Mouse (Mus musculus) neural tube, embryonic 14.5 days (tissue): ENCODE measurements around the gene Herc4. TPM values are rescaled to one million over a fixed set of nuclear protein-coding genes. Genes with fewer than 3 reads are reported as not detected.

Experiments
- ATAC-seq: fragments of 200-750 bp; cut with Nextera tagmentation; 2 replicates; pipeline ENCODE4 v1.8.0; 2017; ENCODE audit warnings: low read depth, mild to moderate bottlenecking, moderate TSS enrichment, moderate library complexity
- H3K27ac ChIP-seq: fragments of 300-500 bp; sonication (generic); 2 replicates; pipeline ENCODE4 v1.5.1; 2014; ENCODE audit warnings: low read depth, mild to moderate bottlenecking, control low read depth, low read length, moderate library complexity, mixed read lengths
- H3K27me3 ChIP-seq: fragments of 300-500 bp; sonication (generic); 2 replicates; pipeline ENCODE4 v1.6.1; 2014; ENCODE audit warnings: low read length; ENCODE audit not compliant: control insufficient read depth, insufficient read depth
- H3K36me3 ChIP-seq: fragments of 300-500 bp; sonication (generic); 2 replicates; pipeline ENCODE4 v1.6.1; 2014; ENCODE audit warnings: low read length, mixed read lengths; ENCODE audit not compliant: control insufficient read depth, insufficient read depth
- H3K4me1 ChIP-seq: fragments of 300-500 bp; sonication (generic); 2 replicates; pipeline ENCODE4 v1.6.1; 2014; ENCODE audit warnings: low read length; ENCODE audit not compliant: control insufficient read depth, insufficient read depth
- H3K4me2 ChIP-seq: fragments of 300-500 bp; sonication (generic); 2 replicates; pipeline ENCODE4 v1.6.1; 2014; ENCODE audit warnings: mild to moderate bottlenecking, low read depth, low read length, control low read depth
- H3K4me3 ChIP-seq: fragments of 300-500 bp; sonication (generic); 2 replicates; pipeline ENCODE4 v1.5.1; 2014; ENCODE audit warnings: low read depth, low read length, control low read depth, mixed read lengths
- H3K9ac ChIP-seq: fragments of 300-500 bp; sonication (generic); replicated peaks from 2 replicates; pipeline ENCODE4 v1.6.1; 2014; ENCODE audit warnings: low read depth, mild to moderate bottlenecking, control low read depth, low read length, mixed read lengths
- H3K9me3 ChIP-seq: fragments of 300-500 bp; sonication (generic); 2 replicates; pipeline ENCODE4 v1.6.1; 2016; ENCODE audit warnings: low read length; ENCODE audit not compliant: control insufficient read depth
- WGBS: fragments of 180-500 bp; shearing (Covaris S2); extraction: QIAGEN DNeasy Blood & Tissue Kit; methylation state at CpG from one replicate; pipeline ENCODE4 v1.1.7; 2014; 5-methylcytosine and 5-hydroxymethylcytosine counted together
- polyA plus RNA-seq: library from polyadenylated mRNA; unstranded; fragments of >200 nt; fragmentation: Nextera tagmentation; extraction: Ambion mirVana; gene quantifications from 2 replicates; pipeline ENCODE4 v1.2.1, GENCODE M21; 2014

The Herc4 gene
- polyA plus RNA-seq, 1 experiment from 2014 or later, result 29.5 TPM

DNA sequence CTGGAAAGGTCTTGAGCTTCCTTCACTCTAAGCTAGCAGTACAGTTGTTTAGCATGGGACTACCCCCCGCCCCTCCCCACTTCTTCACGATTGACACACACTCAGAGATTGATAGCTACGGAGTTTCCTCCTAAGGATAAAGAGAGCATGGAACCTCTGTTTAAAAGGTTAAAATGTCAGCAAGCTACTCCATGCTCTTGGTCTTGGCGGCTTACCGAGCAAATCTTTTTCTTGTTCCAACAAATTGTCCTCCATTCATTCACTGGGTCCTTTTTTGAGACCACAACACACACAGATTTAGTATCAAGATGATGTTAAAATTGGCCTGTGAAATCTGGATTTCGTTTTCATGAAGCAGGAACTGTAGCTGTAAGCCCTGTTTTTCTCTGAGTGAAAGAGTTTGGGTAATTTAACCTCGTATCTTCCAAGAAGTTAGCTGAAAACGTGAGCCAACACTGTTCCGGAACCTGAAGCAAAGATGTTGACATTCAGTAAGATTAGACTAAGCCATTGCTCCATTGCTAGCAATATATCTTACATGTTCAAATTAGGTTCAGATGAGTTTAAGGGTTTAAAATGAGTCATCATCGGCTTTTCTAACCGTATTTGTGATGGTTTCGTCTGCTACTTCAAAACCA lies 693 bp upstream of the Herc4 start:
- Histone ChIP-seq H3K4me3 (peak overlapping the region; percentile 64), H3K27ac (no peak overlapping the region), H3K4me1 (peaks cover 12% of the 10 kb centered on the region), H3K27me3 (no peaks in the 10 kb centered on the region), H3K9me3 (no peaks in the 10 kb centered on the region), H3K36me3 (no peaks in the 10 kb centered on the region), H3K4me2 (peak overlapping the region; percentile 74), H3K9ac (peak overlapping the region; percentile 61)
- ATAC-seq, result no peak
- 30% methylated on average over 12 of the region's 12 CpGs for WGBS

GRCm38 (mm10) chr10:63244055-63244671 lies 553 bp downstream of the Herc4 start:
- H3K27ac ChIP-seq, result peak overlapping the region; percentile 85
- no peaks in the 10 kb centered on the region for H3K9me3 ChIP-seq
- ATAC-seq, result peak; percentile 81
- H3K27me3 ChIP-seq, result no peaks in the 10 kb centered on the region
- under 1% methylated on average over 40 of the region's 41 CpGs for WGBS
- H3K36me3 ChIP-seq, result no peaks in the 10 kb centered on the region
- peak overlapping the region; percentile 64 for H3K4me2 ChIP-seq
- H3K4me3 ChIP-seq, result peak overlapping the region; percentile 64
- H3K4me1 ChIP-seq, result peaks cover 12% of the 10 kb centered on the region
- peak overlapping the region; percentile 74 for H3K9ac ChIP-seq

GRCm38 (mm10) chr10:63244746-63245145 lies 1.1 kb downstream of the Herc4 start:
- no peak overlapping the region for H3K9ac ChIP-seq
- peak overlapping the region; percentile 64 for H3K4me3 ChIP-seq
- WGBS, result 15% methylated on average over 5 of the region's 5 CpGs
- H3K4me2 ChIP-seq, result peak overlapping the region; percentile 64
- no peaks in the 10 kb centered on the region for H3K9me3 ChIP-seq
- no peak overlapping the region for H3K27ac ChIP-seq
- no peaks in the 10 kb centered on the region for H3K36me3 ChIP-seq
- no peaks in the 10 kb centered on the region for H3K27me3 ChIP-seq
- peaks cover 12% of the 10 kb centered on the region for H3K4me1 ChIP-seq
- no peak for ATAC-seq

DNA sequence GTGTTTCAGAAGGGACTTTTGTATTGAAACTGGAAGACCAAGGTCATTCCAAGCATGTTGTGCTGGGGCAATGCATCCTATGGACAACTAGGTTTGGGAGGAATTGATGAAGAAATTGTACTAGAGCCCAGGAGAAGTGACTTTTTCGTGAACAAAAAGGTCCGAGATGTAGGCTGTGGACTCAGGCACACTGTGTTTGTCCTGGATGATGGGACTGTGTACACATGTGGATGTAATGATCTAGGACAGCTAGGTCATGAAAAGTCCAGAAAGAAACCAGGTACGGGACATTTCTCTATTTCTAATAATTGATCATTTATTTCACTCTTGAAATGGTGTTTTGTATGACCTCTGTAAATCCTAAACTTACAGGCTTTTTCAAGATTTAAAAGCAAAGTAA lies 2.2 kb downstream of the Herc4 start:
- H3K27me3 ChIP-seq, result no peaks in the 10 kb centered on the region
- H3K4me3 ChIP-seq, result no peak overlapping the region
- ATAC-seq, result no peak
- 94% methylated on average over 3 of the region's 3 CpGs for WGBS
- no peak overlapping the region for H3K9ac ChIP-seq
- no peaks in the 10 kb centered on the region for H3K9me3 ChIP-seq
- H3K4me2 ChIP-seq, result no peak overlapping the region
- H3K27ac ChIP-seq, result no peak overlapping the region
- peaks cover 12% of the 10 kb centered on the region for H3K4me1 ChIP-seq
- no peaks in the 10 kb centered on the region for H3K36me3 ChIP-seq

DNA sequence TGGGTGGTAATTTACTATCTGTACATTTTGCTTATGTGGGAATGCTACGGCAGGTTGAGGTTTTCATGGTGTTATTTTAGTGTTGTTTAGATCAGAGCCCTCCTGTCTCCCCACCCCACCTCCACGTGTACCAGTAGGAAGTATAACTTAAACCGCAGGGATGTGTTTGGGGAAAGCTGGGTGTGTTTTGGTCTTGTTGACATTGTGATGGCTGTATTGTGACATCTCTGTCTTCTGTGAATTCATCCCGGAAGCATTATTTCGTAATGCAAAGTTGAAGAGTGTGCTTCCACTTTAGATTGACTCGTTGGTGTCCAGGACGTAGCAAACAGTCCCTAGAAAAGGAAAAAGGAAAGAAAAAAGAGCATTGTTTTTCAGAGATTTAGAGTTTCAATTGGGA lies 3.8 kb downstream of the Herc4 start:
- H3K4me1 ChIP-seq, result peaks cover 11% of the 10 kb centered on the region
- no peak overlapping the region for H3K4me2 ChIP-seq
- H3K9ac ChIP-seq, result no peak overlapping the region
- ATAC-seq, result no peak
- H3K27ac ChIP-seq, result no peak overlapping the region
- no peaks in the 10 kb centered on the region for H3K9me3 ChIP-seq
- WGBS, result 95% methylated on average over 7 of the region's 7 CpGs
- no peaks in the 10 kb centered on the region for H3K27me3 ChIP-seq
- no peaks in the 10 kb centered on the region; the same call in none of the 2 replicates for H3K36me3 ChIP-seq
- H3K4me3 ChIP-seq, result no peak overlapping the region

DNA sequence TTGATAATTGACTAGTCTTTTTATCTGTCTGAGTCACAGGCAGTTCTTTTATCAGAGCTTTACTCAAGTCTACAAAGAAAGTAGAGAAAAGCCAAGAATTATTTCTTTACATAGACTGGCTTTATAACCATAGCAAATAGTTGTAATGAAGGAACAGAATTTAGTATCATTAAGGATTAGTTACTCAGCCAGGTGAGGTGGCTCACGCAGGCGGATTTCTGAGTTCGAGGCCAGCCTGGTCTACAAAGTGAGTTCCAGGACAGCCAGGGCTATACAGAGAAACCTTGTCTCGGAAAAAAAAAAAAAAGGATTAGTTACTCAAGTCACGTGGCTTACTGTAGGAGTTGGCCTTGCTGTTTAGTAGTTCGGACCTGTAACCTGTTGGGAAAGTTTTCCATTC lies 4.8 kb downstream of the Herc4 start:
- Histone ChIP-seq H3K9me3 (no peaks in the 10 kb centered on the region), H3K27ac (no peak overlapping the region), H3K9ac (no peak overlapping the region), H3K27me3 (no peaks in the 10 kb centered on the region), H3K4me2 (no peak overlapping the region), H3K4me3 (no peak overlapping the region), H3K36me3 (no peaks in the 10 kb centered on the region; the same call in none of the 2 replicates), H3K4me1 (peaks cover 4% of the 10 kb centered on the region)
- WGBS, result 96% methylated on average over 6 of the region's 6 CpGs
- ATAC-seq, result no peak

DNA sequence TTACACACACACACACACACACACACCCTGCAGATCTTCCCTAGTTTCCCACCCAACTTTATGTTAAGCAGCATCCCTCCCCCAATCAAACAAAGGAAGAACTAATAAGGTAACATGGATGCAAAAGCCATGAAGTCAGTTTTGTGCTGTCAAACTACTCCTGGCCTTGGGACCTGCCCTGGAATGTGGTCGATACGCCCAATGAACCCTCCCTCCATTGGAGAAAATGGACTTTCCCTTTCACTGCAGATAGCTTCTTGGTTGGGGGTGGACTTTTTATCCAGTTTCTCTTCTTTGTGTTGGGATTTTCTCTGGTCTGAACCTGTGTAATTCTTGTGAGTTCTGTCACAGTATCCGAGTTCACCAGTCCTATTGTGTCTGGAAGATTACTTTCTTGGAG lies 15.1 kb downstream of the Herc4 start:
- Histone ChIP-seq H3K4me1 (no peaks in the 10 kb centered on the region), H3K27ac (no peak overlapping the region), H3K27me3 (no peaks in the 10 kb centered on the region), H3K9me3 (no peaks in the 10 kb centered on the region), H3K9ac (no peak overlapping the region), H3K4me2 (no peak overlapping the region), H3K4me3 (no peak overlapping the region), H3K36me3 (no peaks in the 10 kb centered on the region)
- WGBS, result 84% methylated on average over 3 of the region's 3 CpGs
- ATAC-seq, result no peak

GRCm38 (mm10) chr10:63259340-63259739 lies 15.7 kb downstream of the Herc4 start:
- Histone ChIP-seq H3K27ac (no peak overlapping the region), H3K4me1 (no peaks in the 10 kb centered on the region), H3K4me2 (no peak overlapping the region), H3K36me3 (no peaks in the 10 kb centered on the region), H3K9me3 (no peaks in the 10 kb centered on the region), H3K4me3 (no peak overlapping the region), H3K9ac (no peak overlapping the region), H3K27me3 (no peaks in the 10 kb centered on the region)
- WGBS, result 87% methylated on average over 3 of the region's 3 CpGs
- no peak for ATAC-seq

DNA sequence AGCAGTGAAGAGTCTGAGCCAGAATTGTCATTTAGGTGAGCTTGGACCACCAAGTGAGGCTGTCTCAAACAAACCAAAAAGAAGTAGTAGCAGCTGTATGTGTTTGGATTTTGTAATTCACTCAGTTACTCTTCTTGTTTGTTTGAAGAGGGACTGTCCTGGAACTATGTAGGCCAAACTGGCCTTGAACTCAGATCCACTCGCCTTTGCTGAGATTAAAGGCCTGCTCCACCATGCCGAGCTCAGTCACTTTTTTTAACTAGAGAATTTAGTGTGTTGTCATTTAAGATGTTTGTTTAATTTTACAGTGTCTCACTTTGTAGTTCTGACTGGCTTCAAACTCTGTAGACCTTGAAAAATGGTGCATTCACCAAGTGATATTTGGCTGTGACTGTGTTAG lies 24.3 kb downstream of the Herc4 start:
- 0 out of 2 replicates have a peak, but pooled peaks cover 11% of the 10 kb centered on the region for H3K36me3 ChIP-seq
- H3K9me3 ChIP-seq, result no peaks in the 10 kb centered on the region
- no peak overlapping the region for H3K4me2 ChIP-seq
- WGBS, result 90% methylated on average over 2 of the region's 2 CpGs
- no peaks in the 10 kb centered on the region for H3K27me3 ChIP-seq
- H3K4me1 ChIP-seq, result no peaks in the 10 kb centered on the region
- H3K27ac ChIP-seq, result no peak overlapping the region
- no peak overlapping the region for H3K9ac ChIP-seq
- no peak for ATAC-seq
- H3K4me3 ChIP-seq, result no peak overlapping the region
